Mouse (Mus musculus) brown adipose tissue, adult 24 weeks (tissue): ENCODE data around the gene Camta1. TPM values are rescaled to one million over a fixed set of nuclear protein-coding genes. Genes with fewer than 3 reads are reported as not detected.

Experiments used
- H3K27ac ChIP-seq: fragments of 200-500 bp; replicated peaks from 2 replicates; pipeline ENCODE4 v1.5.1; 2012; ENCODE audit warnings: low read depth, mild to moderate bottlenecking, low read length
- H3K4me1 ChIP-seq: fragments of 200-500 bp; 2 replicates; pipeline ENCODE4 v1.6.1; 2012; ENCODE audit warnings: low read length, mixed read lengths; ENCODE audit not compliant: control insufficient read depth, insufficient read depth, insufficient read length
- H3K4me3 ChIP-seq: fragments of 200-500 bp; 2 replicates; pipeline ENCODE4 v1.5.1; 2012; ENCODE audit warnings: low read depth, mild to moderate bottlenecking, low read length, moderate library complexity; ENCODE audit not compliant: insufficient read depth
- polyA plus RNA-seq: library from polyadenylated mRNA; stranded (reverse); fragments of >200 nt; gene quantifications from 2 replicates; pipeline ENCODE4 v1.2.4, GENCODE M21; 2012; ENCODE audit not compliant: missing spikeins, insufficient read depth, insufficient read length

The Camta1 gene
- polyA plus RNA-seq, 1 experiment, result 56.8 TPM

DNA sequence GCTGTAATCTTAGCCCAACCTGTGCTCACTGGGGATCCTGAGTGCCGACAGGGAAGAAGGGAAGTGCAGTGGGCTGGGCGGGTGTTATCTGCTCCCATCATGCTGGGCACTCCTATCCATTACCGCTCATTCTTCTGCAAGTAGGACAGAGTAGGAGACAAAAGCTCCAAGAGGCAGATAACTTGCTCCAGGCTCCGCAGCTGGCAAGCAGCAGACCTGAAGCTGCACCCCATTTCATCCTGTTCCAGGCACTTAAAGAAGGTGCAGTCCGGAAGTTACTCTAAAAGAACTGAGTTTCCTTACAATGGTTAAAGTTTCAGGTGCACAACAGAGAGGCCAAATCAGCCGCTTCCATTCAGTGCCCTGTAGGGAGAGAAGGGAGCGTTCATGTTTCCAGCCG lies 750.5 kb downstream of the Camta1 start:
- Histone ChIP-seq H3K27ac (no peak overlapping the region), H3K4me3 (no peak overlapping the region), H3K4me1 (peaks cover 2% of the 10 kb centered on the region; the same call in 1 of the 2 replicates)

DNA sequence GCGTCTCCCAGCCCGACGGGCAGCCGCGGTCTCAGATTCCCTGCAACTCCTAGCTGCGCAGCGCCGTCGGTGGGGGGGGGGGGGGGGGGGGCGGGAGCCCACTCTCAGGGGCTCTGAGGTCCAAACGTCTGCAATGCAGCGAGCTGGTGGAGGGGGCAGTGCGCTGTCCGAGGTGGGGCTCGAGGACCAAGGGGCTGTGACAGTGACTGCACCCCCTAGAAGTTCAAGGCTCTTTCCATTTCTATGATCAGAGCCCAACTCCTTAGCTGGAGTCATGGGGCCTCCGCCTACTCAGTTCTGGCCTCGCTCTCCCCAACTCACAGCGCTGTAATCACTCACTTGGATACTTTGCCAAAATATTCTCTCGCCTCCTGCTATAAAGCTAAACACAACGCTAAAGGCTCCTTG lies 752.8 kb downstream of the Camta1 start:
- peak overlapping the region; percentile 55 for H3K4me3 ChIP-seq
- H3K27ac ChIP-seq, result no peak overlapping the region
- peaks cover 2% of the 10 kb centered on the region; the same call in 1 of the 2 replicates for H3K4me1 ChIP-seq

DNA sequence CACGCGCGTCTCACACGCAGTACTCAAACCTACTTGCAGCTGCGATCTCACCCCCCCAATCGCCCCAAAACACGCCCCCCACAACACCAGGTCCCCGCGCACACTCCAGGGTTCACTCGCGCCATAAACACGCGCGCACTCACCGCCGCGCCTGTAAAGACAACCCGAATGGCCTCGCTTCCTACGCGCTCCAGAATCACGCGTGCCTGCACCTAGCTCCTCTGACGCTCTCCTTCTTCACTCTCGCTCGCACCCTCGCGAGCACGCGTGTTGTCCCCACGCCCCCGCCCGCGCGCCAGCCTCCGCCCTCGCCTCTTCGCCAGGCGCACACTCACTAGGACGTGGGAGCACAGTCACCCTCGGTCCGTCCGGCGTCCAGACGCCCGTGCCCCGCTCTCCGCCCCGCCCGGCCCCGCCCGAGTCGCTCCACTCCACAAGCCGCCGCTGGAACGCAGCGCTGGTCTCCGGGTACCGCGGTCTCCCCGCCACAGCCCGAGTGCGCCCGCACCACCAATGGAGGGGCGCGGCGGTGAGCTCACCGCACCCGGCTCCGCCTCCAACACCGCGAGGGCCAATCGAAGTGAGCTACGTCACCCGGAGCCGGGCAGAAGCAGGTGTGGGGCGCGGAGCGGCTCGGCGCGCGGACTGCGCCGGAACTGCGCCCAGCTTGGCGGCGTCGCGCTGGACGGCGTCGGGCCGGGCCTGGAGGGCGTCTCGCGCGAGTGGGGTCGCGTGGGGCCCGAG lies 753.5 kb downstream of the Camta1 start:
- H3K4me1 ChIP-seq, result peaks cover 2% of the 10 kb centered on the region; the same call in 1 of the 2 replicates
- H3K4me3 ChIP-seq, result peak overlapping the region; percentile 55
- no peak overlapping the region for H3K27ac ChIP-seq

DNA sequence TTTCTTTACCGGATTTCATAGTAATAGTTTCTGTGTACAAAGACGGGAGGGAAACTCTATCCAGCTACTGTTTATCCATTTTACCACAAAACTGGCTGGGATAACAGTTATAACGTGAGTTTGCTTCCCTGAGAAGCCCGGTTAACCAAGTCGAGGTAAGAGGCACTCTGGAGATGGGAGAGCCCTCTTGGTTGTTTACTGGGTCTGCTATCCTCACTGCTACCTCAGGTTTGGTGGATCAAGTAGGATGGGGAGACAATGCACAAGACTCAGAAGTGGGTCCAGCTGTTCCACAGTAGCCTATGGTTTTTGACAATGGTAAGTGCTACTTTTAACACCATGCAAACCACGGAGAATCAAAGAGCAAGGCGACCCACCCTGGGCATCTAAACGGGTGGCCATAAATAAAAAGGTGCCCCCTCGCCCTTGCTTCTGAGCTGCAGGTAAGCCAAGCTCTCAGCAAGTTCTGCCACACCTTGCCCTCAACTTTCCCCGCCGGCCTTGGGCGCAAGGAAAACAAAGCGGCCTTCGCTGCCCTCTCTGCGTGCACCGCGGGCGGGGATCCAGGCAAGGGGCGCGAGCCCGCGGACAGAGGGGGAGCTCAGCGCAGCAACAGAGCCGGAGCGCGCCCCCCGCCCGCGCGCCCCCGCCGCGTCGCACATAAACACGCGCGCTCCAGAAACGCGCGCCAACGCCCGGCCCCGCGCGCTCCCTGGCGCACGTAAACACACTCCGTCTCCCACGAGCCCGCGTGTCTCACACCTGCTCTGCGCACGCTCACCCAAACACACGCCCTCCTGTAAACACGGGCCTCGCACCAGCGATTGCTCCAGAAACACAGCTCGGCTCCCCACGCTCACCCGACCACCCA lies 754.3 kb downstream of the Camta1 start:
- peaks cover 2% of the 10 kb centered on the region; the same call in 1 of the 2 replicates for H3K4me1 ChIP-seq
- peak overlapping the region; percentile 55 for H3K4me3 ChIP-seq
- H3K27ac ChIP-seq, result no peak overlapping the region

DNA sequence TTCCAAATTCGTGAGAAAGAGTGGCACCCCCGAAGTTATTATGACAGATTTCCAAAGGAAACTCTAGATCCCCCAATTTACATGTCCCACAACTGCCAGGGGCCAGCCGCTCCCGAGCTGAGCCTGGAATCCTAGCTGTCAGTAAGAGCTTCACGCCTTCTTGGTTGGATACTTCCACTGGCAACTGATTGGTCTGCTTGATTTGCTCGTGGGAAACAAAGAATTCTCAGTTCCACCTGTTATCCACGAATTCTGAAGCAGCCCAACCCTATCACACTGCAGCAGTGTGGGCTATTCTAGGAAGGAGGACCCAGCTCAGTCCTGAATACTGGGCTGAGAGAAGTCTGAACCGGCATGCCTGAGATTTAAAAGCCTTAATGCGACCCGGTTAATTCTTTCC lies 755.2 kb downstream of the Camta1 start:
- Histone ChIP-seq H3K4me1 (peaks cover 2% of the 10 kb centered on the region; the same call in 1 of the 2 replicates), H3K27ac (no peak overlapping the region), H3K4me3 (no peak overlapping the region)

DNA sequence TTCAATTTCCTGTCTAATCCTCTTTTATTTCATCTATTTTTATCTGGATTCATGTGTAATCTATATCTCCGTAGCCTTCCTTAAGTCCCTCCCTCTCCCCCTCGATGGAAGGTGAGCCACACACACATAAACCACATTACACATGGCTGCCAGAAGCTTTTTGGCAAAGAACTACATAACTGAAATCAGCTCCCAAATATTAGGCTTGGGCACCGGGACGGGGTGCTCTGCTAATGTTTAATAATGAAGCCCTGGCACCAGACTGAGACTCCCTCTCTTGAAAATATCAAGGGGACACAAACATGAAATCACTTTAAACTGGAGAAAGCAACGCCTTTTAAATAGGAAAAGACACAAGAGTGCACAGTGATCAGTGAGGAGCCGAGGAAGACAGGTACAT lies 755.8 kb downstream of the Camta1 start:
- no peak overlapping the region for H3K27ac ChIP-seq
- H3K4me3 ChIP-seq, result no peak overlapping the region
- H3K4me1 ChIP-seq, result peaks cover 2% of the 10 kb centered on the region; the same call in 1 of the 2 replicates

DNA sequence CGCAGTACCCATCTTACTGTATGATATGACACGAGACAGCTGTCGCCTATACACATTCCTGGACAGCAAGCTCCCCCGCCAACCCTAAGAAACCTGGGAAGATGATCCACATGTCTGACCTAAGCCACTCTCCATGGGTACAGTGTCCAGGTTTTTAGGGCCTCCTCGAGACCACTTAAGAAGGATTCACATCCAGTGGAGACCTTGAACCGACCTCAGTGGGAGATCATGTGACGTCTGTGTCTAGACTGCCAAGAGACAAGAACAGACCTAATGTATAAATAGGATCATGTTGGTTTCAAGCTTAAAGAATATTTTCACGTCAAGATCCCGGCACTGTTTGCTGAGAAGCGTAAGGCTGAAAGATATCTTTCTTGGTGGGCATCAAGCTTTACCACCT lies 757.5 kb downstream of the Camta1 start:
- Histone ChIP-seq H3K4me3 (no peak overlapping the region), H3K27ac (no peak overlapping the region), H3K4me1 (peaks cover 2% of the 10 kb centered on the region; the same call in 1 of the 2 replicates)

DNA sequence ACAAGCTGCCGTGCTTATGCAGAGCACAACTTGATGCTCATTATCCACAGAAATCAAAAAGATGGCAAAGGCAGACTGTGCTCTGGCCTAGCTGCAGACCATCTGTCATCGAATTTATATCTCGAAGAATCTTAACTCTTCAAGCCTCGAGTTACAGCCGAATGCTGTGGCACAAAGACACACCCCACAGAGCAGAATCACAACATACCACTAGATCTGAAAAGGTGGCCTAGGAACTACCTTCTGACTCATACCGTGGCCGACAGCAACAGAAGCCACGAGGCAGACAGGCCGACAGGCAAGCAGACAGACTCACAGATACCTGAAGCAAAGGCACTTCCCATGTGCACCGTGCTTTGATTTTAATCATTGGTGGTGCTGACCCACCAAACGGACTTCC lies 758.0 kb downstream of the Camta1 start:
- peaks cover 2% of the 10 kb centered on the region; the same call in 1 of the 2 replicates for H3K4me1 ChIP-seq

DNA sequence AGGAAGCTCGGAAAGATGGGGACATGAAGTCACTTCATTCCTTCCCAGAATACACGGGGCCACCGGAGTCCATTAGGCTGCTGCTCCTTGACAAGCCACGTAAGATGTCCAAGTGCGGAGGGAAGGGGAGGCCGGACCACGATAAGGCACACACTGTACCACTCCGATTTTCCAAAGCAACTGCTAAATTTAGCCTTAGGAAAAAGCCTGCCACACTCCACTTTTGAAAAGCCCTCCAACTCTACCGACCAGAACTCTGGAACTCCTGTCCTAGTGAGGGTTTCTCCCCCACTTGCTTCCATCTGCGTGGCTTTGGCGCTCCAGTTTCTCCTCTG lies 764.6 kb downstream of the Camta1 start:
- Histone ChIP-seq H3K27ac (no peak overlapping the region), H3K4me3 (no peak overlapping the region), H3K4me1 (no peaks in the 10 kb centered on the region)

More for the DNA sequence above, 758.0 kb downstream of the Camta1 start:
- H3K27ac ChIP-seq, result no peak overlapping the region
- no peak overlapping the region for H3K4me3 ChIP-seq

DNA sequence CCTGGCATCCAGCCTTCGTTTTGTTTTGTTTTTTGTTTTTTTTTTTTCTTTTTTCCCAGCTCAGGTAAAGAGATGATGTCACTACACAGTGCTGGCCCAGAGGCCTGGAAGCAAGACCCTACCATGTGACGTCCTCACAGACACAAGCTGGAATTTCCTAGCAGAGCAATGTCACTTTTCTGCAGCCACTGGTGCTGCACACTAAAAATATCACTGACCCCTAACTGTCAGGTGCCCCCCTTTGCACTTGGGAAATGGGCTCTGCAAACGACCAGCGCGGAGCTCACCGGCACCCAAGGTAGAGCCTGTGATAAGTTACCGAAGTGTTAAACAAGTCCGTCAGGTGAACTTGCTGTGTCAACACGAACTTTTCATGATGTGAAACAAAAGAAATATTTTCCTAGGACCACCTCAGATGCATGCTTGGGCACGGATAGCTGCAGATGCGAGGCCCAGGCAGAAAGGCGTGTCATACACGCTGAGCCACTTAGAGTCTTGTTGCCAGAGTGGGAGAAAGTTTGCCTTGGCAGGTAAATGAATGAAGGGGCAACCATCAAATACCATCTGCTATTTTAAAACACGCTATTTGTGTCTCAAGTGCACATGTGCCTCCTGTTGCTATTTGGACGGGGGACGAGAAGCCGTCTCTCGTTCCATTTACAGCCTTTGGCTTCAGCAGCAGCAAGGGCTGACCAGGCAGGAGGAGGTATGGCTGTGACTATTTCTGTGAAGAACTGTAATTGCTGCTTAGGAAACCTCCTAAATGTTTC lies 765.2 kb downstream of the Camta1 start:
- Histone ChIP-seq H3K4me3 (no peak overlapping the region), H3K4me1 (no peaks in the 10 kb centered on the region), H3K27ac (no peak overlapping the region)

DNA sequence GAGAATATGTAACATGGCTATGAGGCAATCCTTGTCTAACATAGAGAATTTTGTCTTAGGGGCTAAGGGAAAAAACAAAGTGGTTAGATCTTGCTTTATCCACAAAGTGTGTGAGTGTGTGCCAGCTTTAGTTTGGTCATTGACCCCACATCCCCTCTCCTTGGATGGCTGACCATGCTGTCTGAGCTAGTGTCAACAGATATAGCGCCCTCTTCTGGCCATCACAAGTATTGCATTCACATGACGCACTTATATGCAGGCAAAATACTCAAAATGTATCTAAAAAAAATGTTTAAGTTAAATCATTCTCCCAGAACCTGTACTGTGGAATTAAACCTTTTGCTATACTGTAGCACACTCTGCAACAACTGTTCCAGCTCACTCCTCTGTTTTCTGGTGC lies 766.5 kb downstream of the Camta1 start:
- H3K4me1 ChIP-seq, result no peaks in the 10 kb centered on the region
- no peak overlapping the region for H3K4me3 ChIP-seq
- H3K27ac ChIP-seq, result no peak overlapping the region

DNA sequence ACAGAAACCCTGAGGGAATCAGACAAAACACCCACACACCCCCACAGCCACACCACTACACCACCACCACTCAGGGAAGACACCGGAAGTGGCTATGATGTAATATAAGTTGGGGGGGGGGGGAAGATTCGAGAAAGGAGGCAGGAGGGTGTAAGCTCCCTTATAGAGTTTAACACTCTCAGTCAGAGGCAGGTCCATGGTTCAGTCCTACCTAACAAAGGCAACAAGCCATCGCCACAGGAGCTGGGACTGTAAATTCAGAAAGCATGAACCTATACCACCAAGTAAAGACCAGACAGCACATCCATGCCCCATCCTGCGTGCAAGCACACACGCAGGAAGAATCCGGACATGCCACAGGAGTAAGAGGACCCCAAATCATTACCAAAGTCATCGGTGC lies 772.4 kb downstream of the Camta1 start, which contains the start of gene Gm13090:
Gene Gm13090, plus strand, starts transcription at position 301 of the 400 bp plus-strand sequence.
- H3K27ac ChIP-seq, result no peak within 1 kb of the TSS
- H3K4me1 ChIP-seq, result no peaks in the 10 kb centered on the region
- H3K4me3 ChIP-seq, result no peak within 1 kb of the TSS

DNA sequence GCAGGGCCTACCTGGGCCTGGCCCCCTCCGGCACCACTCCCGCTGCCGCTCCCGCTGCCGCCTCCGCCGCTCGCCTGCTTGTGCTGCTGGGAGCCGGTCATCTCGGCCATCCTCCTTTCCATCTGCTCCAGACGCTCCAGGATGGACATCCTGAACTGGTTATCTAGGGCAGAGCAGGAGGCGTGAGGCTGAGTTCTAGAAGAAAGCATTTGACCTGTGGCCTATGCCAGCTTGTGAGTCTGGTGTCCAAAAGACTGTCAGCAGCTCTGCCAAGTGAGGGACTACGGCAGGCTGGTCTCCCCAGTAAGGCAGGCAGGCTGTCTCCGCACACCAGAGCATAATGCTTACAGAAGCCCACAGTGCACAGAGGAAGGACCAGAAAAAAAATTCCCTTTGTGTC lies 772.9 kb downstream of the Camta1 start:
- Histone ChIP-seq H3K4me1 (no peaks in the 10 kb centered on the region), H3K4me3 (no peak overlapping the region), H3K27ac (no peak overlapping the region)

DNA sequence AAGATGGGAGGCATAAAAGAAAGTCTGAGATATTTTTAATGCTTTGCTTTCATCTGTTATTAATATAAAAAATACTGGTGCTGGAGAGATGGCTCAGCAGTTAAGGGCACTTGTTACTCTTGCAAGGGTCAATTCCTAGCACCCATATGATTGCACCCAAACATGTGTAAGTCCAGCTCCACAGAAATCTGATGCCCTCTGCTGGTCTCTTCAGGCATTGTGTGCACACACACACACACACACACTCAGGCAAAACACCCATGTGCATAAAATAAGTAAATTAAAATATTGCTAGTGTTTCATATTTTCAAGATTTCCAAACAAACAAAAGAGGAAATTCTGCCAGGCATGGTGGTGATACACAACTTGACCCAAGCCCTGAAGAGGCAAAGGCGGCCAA lies 774.3 kb downstream of the Camta1 start:
- H3K4me3 ChIP-seq, result no peak overlapping the region
- H3K4me1 ChIP-seq, result no peaks in the 10 kb centered on the region
- H3K27ac ChIP-seq, result no peak overlapping the region

DNA sequence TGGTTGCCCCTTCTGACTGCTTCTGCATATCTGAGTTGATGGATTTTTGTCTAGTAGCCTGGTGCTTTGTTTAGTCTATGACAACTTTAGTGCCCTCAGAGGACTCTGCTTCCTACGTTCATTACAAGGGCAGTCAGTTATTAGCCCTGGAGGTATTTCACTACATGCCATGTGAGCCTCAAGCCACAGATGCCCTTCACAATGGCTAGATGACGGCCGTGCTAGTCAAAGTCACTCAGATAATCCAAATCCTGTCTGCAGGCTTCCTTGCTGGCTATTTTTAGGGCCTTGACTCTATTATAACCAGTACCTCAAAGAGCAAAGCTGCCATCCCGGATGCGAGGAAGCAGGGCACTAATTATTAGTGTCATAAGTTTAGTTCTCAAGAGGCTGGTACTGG lies 778.6 kb downstream of the Camta1 start:
- Histone ChIP-seq H3K4me3 (no peak overlapping the region), H3K27ac (no peak overlapping the region), H3K4me1 (no peaks in the 10 kb centered on the region)
